Mouse (Mus musculus): ENCODE data around the gene Slc29a4. TPM values are rescaled to one million over a fixed set of nuclear protein-coding genes. Genes with fewer than 3 reads are reported as not detected.

The Slc29a4 gene
- polyA plus RNA-seq, 1 experiment: 2.6 TPM

DNA sequence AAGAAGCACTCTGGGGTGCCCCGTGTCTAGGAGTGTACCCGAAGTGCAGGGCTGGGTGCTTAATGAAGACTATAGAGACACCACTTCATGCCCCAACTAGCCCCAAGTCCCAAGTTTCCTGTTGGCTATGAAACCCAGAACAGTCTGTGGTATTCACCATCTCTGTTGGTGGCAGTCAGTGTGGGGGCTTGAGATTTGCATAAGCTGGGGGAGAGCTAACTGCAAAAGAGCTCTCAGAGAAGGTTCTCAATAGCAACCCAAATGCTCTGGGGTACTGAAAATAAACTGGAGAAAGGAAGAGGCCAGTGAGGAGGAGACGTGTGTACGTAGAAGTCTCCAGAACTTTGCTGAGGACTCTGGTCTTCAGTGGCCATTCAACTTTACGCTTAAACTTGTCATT lies 9.8 kb upstream of the Slc29a4 start:
- Histone ChIP-seq H3K4me1 (ENCODE audit: control insufficient read depth, insufficient read depth, insufficient read length, low read length) (no peaks in the 10 kb centered on the region), H3K4me3 (ENCODE audit: low read depth, low read length) (no peak overlapping the region), H3K27ac (ENCODE audit: insufficient read depth, low read depth, low read length) (no peak overlapping the region), H3K36me3 (ENCODE audit: control insufficient read depth, insufficient read depth, low read length) (no peaks in the 10 kb centered on the region), H3K27me3 (ENCODE audit: control insufficient read depth, insufficient read depth, low read length) (no peaks in the 10 kb centered on the region)
- TF ChIP-seq POLR2A (IDR thresholded peaks at IDR 0.05; ENCODE audit: low read depth, low read length) (no peak), CTCF (IDR thresholded peaks at IDR 0.05; ENCODE audit: extremely low read depth, insufficient read length, insufficient replicate concordance, low read depth, low read length) (no peak)
- WGBS: 87% methylated on average over 5 of the region's 5 CpGs

DNA sequence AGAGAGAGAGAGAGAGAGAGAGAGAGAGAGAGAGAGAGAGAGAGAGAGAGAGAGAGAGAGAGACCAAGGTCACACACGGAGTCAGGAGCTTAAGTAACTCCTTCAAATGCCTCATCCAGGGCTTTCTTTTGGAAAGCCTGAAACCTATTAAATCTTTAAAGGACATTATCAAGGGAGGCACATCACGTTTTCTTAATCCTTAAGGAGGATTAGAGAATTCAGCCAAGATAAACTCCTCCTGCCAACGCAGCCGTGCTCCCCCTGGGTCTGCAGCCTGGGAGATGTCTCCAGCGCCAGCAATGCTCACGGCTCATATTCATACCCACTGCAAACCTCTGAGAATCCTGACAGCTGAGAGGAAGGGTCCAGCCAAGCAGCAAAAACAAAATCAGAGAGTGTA lies 3.4 kb upstream of the Slc29a4 start:
- Histone ChIP-seq H3K4me3 (ENCODE audit: low read depth, low read length) (no peak overlapping the region), H3K4me1 (ENCODE audit: control insufficient read depth, insufficient read depth, insufficient read length, low read length) (no peaks in the 10 kb centered on the region), H3K27ac (ENCODE audit: insufficient read depth, low read depth, low read length) (no peak overlapping the region), H3K36me3 (ENCODE audit: control insufficient read depth, insufficient read depth, low read length) (no peaks in the 10 kb centered on the region), H3K27me3 (ENCODE audit: control insufficient read depth, insufficient read depth, low read length) (no peaks in the 10 kb centered on the region)
- TF ChIP-seq POLR2A (IDR thresholded peaks at IDR 0.05; ENCODE audit: low read depth, low read length): no peak
- TF ChIP-seq CTCF (IDR thresholded peaks at IDR 0.05; ENCODE audit: extremely low read depth, insufficient read length, insufficient replicate concordance, low read depth, low read length): no peak
- WGBS: 41% methylated on average over 6 of the region's 6 CpGs

DNA sequence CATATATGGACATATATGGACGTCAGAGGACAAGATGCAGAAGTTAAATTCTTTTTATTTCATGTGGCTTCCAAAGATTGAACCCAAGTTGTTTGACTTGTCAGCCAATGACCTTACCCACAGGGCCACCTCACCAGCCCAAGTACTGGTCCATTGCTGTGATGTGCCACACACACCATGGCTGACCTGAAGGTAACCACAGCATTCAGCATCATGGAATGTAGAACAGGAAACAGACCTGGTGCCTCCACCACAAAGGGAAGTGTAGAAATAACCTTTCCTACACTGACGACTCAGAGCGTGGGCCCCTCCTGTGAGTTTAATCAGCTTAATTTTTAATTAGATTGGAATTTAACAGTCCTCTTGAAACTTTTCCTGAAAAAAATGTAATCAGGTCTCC lies 2.0 kb upstream of the Slc29a4 start:
- no peaks in the 10 kb centered on the region for H3K4me1 ChIP-seq (ENCODE audit: control insufficient read depth, insufficient read depth, insufficient read length, low read length)
- 53% methylated on average over 3 of the region's 3 CpGs for WGBS

DNA sequence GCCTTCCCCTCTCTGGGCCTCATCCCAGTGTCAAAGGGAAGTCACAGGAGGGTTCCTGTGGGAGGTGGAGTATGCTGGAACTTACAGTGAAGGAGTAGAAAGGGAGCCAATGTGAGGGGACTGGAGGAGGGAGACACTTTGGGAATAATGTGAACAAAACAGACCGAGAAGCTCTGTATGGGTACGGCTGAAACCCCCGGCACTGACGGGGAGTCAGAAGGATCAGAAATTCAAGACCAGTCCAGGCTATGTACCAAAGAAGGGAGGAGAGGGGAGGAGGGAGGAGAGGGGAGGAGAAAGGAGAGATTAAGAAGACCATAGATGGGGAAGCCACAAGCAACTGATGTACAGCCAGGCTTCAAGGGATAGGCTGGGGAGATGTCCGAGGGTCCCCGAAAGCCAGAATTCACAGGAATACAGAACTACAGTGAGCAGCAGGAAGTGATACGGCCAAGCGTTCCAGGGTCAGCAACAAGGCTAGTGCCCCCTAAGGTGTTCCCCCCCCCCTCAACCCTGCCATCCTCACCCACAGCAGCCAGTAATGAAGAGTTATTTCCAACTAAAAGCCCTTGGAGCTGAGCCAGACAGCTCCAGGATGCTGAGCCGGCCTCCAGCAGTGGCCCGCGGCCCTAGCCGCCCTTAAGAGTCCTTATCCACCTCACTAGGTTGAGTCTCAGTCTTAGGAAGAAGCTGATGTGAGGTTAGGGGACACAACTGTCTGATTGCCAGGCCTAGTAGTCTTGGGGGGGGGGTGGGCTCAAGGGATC lies 842 bp downstream of the Slc29a4 start:
- Histone ChIP-seq H3K27ac (ENCODE audit: insufficient read depth, low read depth, low read length) (no peak overlapping the region), H3K4me3 (ENCODE audit: low read depth, low read length) (no peak overlapping the region), H3K4me1 (ENCODE audit: control insufficient read depth, insufficient read depth, insufficient read length, low read length) (no peaks in the 10 kb centered on the region), H3K27me3 (ENCODE audit: control insufficient read depth, insufficient read depth, low read length) (no peaks in the 10 kb centered on the region), H3K36me3 (ENCODE audit: control insufficient read depth, insufficient read depth, low read length) (no peaks in the 10 kb centered on the region)
- no peak for TF ChIP-seq POLR2A (IDR thresholded peaks at IDR 0.05; ENCODE audit: low read depth, low read length)
- no peak for TF ChIP-seq CTCF (IDR thresholded peaks at IDR 0.05; ENCODE audit: extremely low read depth, insufficient read length, insufficient replicate concordance, low read depth, low read length)
- WGBS: 70% methylated on average over 12 of the region's 12 CpGs

More for the DNA sequence above, 2.0 kb upstream of the Slc29a4 start:
- Histone ChIP-seq H3K27me3 (ENCODE audit: control insufficient read depth, insufficient read depth, low read length) (no peaks in the 10 kb centered on the region), H3K4me3 (ENCODE audit: low read depth, low read length) (no peak overlapping the region), H3K36me3 (ENCODE audit: control insufficient read depth, insufficient read depth, low read length) (no peaks in the 10 kb centered on the region), H3K27ac (ENCODE audit: insufficient read depth, low read depth, low read length) (no peak overlapping the region)
- TF ChIP-seq CTCF (IDR thresholded peaks at IDR 0.05; ENCODE audit: extremely low read depth, insufficient read length, insufficient replicate concordance, low read depth, low read length) (no peak), POLR2A (IDR thresholded peaks at IDR 0.05; ENCODE audit: low read depth, low read length) (no peak)

DNA sequence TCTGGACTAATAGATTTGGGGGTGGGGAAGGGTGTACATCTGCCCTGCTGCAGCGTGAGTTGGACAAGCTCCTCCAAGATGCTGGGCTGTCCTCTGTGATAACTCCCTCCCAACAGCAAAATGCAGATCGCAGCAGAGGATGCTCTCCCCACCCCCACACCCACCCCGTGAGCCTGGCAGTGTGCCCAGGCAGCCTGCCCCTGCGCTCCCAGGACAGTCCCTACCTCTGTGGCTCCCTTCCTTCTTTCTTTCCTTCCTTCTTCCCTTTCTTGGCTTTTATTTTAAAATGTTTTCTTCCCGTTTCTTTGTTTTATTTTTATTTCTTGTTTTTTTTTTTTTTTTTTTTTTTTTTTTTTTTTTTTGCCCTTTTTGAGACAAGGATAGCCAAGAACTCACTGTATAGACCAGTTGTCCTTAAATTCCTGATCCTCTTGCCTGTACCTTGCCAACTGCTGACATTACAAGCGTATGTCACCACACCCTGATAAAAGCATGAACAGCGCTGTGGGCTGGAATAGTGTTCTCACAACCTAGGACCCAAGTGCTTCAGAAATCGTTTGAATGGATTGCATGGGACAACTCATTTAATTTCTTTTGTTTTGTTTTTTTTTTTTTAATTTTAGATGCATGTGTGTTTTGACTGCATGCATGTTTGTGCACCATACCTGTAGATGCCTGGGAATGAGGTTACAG lies 1.6 kb downstream of the Slc29a4 start:
- WGBS: 47% methylated on average over 8 of the region's 8 CpGs

DNA sequence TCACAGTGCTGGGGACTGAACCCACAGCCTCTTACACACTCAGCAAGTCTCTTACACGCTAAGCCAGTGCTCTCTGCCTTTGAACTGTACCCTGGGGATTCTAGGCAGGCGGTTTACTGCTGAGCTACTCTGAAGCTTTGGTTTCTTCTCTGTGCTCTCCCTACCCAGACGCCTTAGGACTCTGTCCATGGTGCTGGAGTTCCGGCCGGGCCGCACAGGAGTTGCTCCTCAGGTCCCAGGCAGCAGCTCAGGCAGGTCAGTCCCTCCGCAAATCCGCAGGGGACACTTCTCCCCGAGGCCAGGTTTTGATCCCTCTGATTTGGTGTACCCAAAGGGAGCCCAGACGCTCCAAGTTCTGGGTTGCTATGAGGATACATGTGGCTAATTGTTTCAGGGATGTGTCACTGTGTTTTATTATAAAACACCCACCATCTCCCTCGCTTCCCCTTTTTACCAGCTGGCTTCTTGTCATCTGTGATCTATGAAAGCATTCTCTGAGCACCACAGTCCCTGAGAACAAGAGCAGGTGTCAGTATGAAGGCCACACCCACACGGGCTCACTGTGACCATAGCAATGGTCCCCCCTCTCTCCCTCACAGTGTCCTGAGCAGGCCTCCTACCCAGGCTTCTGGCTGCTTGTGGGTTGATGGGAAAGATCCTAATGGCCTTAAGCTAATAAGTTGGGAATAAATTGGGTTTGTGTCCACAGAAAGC lies 2.5 kb downstream of the Slc29a4 start:
- WGBS: 13% methylated on average over 12 of the region's 12 CpGs
- TF ChIP-seq CTCF (IDR thresholded peaks at IDR 0.05; ENCODE audit: extremely low read depth, insufficient read length, insufficient replicate concordance, low read depth, low read length) (no peak), POLR2A (IDR thresholded peaks at IDR 0.05; ENCODE audit: low read depth, low read length) (no peak)
- Histone ChIP-seq H3K27ac (ENCODE audit: insufficient read depth, low read depth, low read length) (no peak overlapping the region), H3K4me3 (ENCODE audit: low read depth, low read length) (no peak overlapping the region), H3K4me1 (ENCODE audit: control insufficient read depth, insufficient read depth, insufficient read length, low read length) (no peaks in the 10 kb centered on the region), H3K36me3 (ENCODE audit: control insufficient read depth, insufficient read depth, low read length) (no peaks in the 10 kb centered on the region), H3K27me3 (ENCODE audit: control insufficient read depth, insufficient read depth, low read length) (no peaks in the 10 kb centered on the region)

More for the DNA sequence above, 1.6 kb downstream of the Slc29a4 start:
- H3K36me3 ChIP-seq (ENCODE audit: control insufficient read depth, insufficient read depth, low read length): no peaks in the 10 kb centered on the region
- H3K27me3 ChIP-seq (ENCODE audit: control insufficient read depth, insufficient read depth, low read length): no peaks in the 10 kb centered on the region
- TF ChIP-seq CTCF (IDR thresholded peaks at IDR 0.05; ENCODE audit: extremely low read depth, insufficient read length, insufficient replicate concordance, low read depth, low read length) (no peak), POLR2A (IDR thresholded peaks at IDR 0.05; ENCODE audit: low read depth, low read length) (no peak)
- H3K4me1 ChIP-seq (ENCODE audit: control insufficient read depth, insufficient read depth, insufficient read length, low read length): no peaks in the 10 kb centered on the region
- no peak overlapping the region for H3K27ac ChIP-seq (ENCODE audit: insufficient read depth, low read depth, low read length)
- no peak overlapping the region for H3K4me3 ChIP-seq (ENCODE audit: low read depth, low read length)

DNA sequence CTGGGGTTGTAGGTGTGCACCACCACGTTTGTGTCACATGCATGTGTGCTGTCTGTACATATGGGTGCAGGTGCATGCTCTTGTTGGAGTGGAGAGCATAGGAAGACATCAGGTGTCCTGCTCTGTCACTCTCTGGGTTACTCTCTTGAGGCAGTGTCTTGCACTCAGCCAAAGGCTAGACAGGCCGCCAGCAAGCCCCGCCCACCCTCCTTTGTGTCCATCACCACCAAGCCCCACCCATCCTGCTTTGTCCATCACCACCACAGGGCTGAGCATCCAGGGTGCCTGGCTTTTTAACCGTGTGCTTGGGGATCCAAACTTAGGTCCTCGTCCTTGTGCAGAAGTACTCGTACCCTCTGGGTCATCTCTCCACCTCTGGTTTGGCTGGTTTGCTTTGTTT lies 3.9 kb downstream of the Slc29a4 start:
- Histone ChIP-seq H3K36me3 (ENCODE audit: control insufficient read depth, insufficient read depth, low read length) (no peaks in the 10 kb centered on the region), H3K4me3 (ENCODE audit: low read depth, low read length) (no peak overlapping the region), H3K4me1 (ENCODE audit: control insufficient read depth, insufficient read depth, insufficient read length, low read length) (no peaks in the 10 kb centered on the region), H3K27ac (ENCODE audit: insufficient read depth, low read depth, low read length) (no peak overlapping the region), H3K27me3 (ENCODE audit: control insufficient read depth, insufficient read depth, low read length) (0 out of 2 replicates have a peak, but pooled peaks cover 2% of the 10 kb centered on the region)
- WGBS: 30% methylated on average over 6 of the region's 6 CpGs
- TF ChIP-seq POLR2A (IDR thresholded peaks at IDR 0.05; ENCODE audit: low read depth, low read length) (no peak), CTCF (IDR thresholded peaks at IDR 0.05; ENCODE audit: extremely low read depth, insufficient read length, insufficient replicate concordance, low read depth, low read length) (no peak)
